Mouse (Mus musculus) midbrain, postnatal 0 days (tissue): ENCODE data around the gene Podxl2. TPM values are rescaled to one million over a fixed set of nuclear protein-coding genes. Genes with fewer than 3 reads are reported as not detected.

Experiments used
- ATAC-seq: fragments of 200-750 bp; cut with Nextera tagmentation; 2 replicates; pipeline ENCODE4 v1.8.0; 2017; ENCODE audit warnings: moderate number of reproducible peaks, mild to moderate bottlenecking, moderate TSS enrichment, moderate library complexity; ENCODE audit not compliant: low FRiP score
- DNase-seq: peaks from one replicate; pipeline ENCODE4 v3.0.0-alpha.2; 2015; ENCODE audit warnings: low spot score
- H3K27ac ChIP-seq: fragments of 300-500 bp; sonication (generic); 2 replicates; pipeline ENCODE4 v1.5.1; 2014; ENCODE audit warnings: low read depth, mild to moderate bottlenecking, low read length, mixed read lengths
- H3K27me3 ChIP-seq: fragments of 300-500 bp; sonication (generic); 2 replicates; pipeline ENCODE4 v1.6.1; 2014; ENCODE audit warnings: low read length, control low read depth, mixed read lengths; ENCODE audit not compliant: insufficient read depth
- H3K36me3 ChIP-seq: fragments of 300-500 bp; sonication (generic); 2 replicates; pipeline ENCODE4 v1.6.1; 2014; ENCODE audit warnings: low read length, control low read depth, mixed read lengths; ENCODE audit not compliant: insufficient read depth
- H3K4me1 ChIP-seq: fragments of 300-500 bp; sonication (generic); 2 replicates; pipeline ENCODE4 v1.6.1; 2014; ENCODE audit warnings: mild to moderate bottlenecking, control low read depth, antibody characterized with exemption, low read length, mixed read lengths; ENCODE audit not compliant: insufficient read depth
- H3K4me2 ChIP-seq: fragments of 300-500 bp; sonication (generic); 2 replicates; pipeline ENCODE4 v1.6.1; 2014; ENCODE audit warnings: low read depth, mild to moderate bottlenecking, low read length, mixed read lengths; ENCODE audit not compliant: poor library complexity, severe bottlenecking
- H3K4me3 ChIP-seq: fragments of 300-500 bp; sonication (generic); 2 replicates; pipeline ENCODE4 v1.5.1; 2014; ENCODE audit warnings: low read depth, mild to moderate bottlenecking, low read length, moderate library complexity
- H3K9ac ChIP-seq: fragments of 300-500 bp; sonication (generic); replicated peaks from 2 replicates; pipeline ENCODE4 v1.6.1; 2014; ENCODE audit warnings: mild to moderate bottlenecking, low read length, moderate library complexity, mixed read lengths; ENCODE audit not compliant: poor library complexity, severe bottlenecking
- H3K9me3 ChIP-seq: fragments of 300-500 bp; sonication (generic); 2 replicates; pipeline ENCODE4 v1.6.1; 2016; ENCODE audit warnings: low read length, control low read depth
- CTCF ChIP-seq: IDR thresholded peaks from 2 replicates; pipeline ENCODE4 v1.5.1; 2016; ENCODE audit warnings: antibody characterized with exemption, mild to moderate bottlenecking
- WGBS: fragments of 180-500 bp; shearing (Covaris S2); extraction: QIAGEN DNeasy Blood & Tissue Kit; methylation state at CpG from one replicate; pipeline ENCODE4 v1.1.7; 2014; 5-methylcytosine and 5-hydroxymethylcytosine counted together
- polyA plus RNA-seq: library from polyadenylated mRNA; unstranded; fragments of >200 nt; fragmentation: Nextera tagmentation; extraction: Ambion mirVana; gene quantifications from 2 replicates; pipeline ENCODE4 v1.2.1, GENCODE M21; 2015
- total RNA-seq: library from RNA; depleted of rRNA; stranded (reverse); fragments of >200 nt; gene quantifications from 2 replicates; pipeline ENCODE4 v1.2.3, GENCODE M21; 2014

The Podxl2 gene
- total and polyA plus RNA-seq, 2 experiments from 2014 or later = 776 to 883 TPM

DNA sequence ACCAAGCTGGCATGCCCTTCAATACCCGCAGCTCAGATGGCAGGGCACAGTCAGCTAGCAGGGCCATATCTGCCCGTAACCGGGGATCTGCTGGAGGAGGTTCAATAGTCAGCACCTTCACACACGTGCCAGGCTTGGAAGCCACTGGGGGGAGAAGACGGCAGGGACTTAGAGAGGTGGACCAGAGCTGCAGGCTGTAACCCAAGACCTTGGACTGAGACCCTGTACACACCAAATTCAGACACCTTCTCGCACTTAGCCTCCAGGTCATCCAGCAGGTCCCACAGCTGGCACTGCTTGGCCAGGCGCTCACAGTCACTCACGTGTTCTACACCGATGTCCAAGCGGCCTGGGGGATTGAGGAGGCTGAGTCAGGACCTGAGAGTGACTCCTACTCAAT, 36.2 kb downstream of the Podxl2 start:
- no peak for TF ChIP-seq CTCF
- Histone ChIP-seq H3K36me3 (peaks cover 35% of the 10 kb centered on the region), H3K9ac (no peak overlapping the region), H3K9me3 (no peaks in the 10 kb centered on the region), H3K27me3 (no peaks in the 10 kb centered on the region), H3K27ac (no peak overlapping the region), H3K4me1 (peaks cover 7% of the 10 kb centered on the region), H3K4me2 (no peak overlapping the region), H3K4me3 (no peak overlapping the region)
- 93% methylated on average over 10 of the region's 10 CpGs for WGBS
- DNase-seq = no peak
- ATAC-seq = no peak

DNA sequence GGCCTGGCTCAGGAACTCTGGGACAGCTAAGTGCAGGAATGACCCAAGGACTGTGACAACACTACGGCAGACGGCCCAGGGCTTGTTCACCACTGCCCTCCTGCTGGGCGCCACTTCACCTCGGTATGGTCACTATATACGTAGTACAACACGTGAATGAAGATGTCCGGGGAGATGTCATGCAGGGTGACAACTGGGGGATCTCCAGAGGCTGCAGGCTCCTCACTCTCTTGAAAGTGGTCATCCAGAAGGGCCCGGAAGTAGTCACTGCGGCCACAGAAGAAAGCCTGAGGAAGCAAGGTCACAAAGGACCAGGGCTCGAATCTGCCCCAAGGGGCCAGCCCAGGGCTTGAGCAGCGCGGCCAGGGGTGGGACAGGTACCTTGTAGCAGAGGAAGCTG, 36.8 kb downstream of the Podxl2 start:
- DNase-seq (no peak), ATAC-seq (no peak)
- Histone ChIP-seq H3K27ac (no peak overlapping the region), H3K36me3 (peaks cover 35% of the 10 kb centered on the region), H3K9me3 (no peaks in the 10 kb centered on the region), H3K4me1 (peaks cover 7% of the 10 kb centered on the region), H3K27me3 (no peaks in the 10 kb centered on the region), H3K4me2 (no peak overlapping the region), H3K9ac (no peak overlapping the region), H3K4me3 (no peak overlapping the region)
- TF ChIP-seq CTCF = no peak
- WGBS = 88% methylated on average over 12 of the region's 12 CpGs

DNA sequence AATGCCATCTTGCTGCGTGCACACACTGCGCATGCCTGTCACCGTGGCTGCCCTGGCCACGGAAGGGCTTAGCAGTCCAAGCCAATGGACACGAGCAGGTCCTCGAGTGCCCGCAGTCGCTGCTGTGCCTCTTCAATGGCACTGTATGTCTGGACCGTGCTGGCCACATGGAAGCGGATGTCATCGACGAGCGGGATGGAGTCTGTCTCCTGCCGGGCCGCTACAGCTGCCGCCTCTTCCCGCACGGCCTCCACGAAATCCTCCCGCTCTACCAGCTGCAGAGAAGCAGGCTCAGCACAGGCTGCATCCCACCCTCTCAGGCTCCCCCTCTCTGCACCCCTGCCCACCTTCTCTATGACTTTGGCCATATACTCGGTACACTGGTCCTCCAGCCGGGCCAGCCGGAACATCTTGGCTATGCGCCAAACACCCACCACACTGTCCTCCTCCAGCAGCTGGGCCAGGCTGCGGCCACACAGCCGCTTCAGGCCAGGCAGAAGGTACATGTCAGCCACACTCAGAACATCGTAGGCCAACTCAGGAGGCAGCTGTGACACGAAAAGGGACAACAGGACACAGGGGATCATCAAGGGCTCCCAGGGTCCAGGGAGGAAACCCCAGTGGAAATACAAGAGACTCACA, 38.5 kb downstream of the Podxl2 start:
- WGBS = 88% methylated on average over 28 of the region's 28 CpGs
- ATAC-seq (no peak), DNase-seq (no peak)
- Histone ChIP-seq H3K4me1 (peaks cover 7% of the 10 kb centered on the region), H3K36me3 (peaks cover 35% of the 10 kb centered on the region), H3K4me3 (no peak overlapping the region), H3K27me3 (no peaks in the 10 kb centered on the region), H3K4me2 (no peak overlapping the region), H3K9me3 (no peaks in the 10 kb centered on the region), H3K27ac (no peak overlapping the region), H3K9ac (no peak overlapping the region)
- no peak for TF ChIP-seq CTCF

DNA sequence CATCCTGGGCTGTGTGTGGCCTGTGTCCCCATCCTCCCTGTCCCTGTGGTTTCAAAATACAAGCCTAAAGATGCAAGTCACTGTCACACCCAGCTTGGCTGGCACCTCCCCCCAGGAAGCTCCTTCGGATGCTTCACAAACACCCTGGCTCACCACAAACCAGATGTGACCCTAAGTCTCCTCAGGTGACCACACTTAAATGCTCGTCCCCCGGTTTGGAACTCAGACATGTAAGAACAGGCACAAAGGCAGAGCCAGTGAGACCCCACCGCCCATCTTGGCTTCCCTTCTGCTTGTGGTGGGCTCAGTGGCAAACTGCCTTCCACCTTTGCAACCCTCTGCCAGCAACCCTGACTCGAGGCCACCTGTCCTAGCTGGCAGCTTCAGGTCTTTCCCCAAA, 39.8 kb downstream of the Podxl2 start:
- no peak for ATAC-seq

DNA sequence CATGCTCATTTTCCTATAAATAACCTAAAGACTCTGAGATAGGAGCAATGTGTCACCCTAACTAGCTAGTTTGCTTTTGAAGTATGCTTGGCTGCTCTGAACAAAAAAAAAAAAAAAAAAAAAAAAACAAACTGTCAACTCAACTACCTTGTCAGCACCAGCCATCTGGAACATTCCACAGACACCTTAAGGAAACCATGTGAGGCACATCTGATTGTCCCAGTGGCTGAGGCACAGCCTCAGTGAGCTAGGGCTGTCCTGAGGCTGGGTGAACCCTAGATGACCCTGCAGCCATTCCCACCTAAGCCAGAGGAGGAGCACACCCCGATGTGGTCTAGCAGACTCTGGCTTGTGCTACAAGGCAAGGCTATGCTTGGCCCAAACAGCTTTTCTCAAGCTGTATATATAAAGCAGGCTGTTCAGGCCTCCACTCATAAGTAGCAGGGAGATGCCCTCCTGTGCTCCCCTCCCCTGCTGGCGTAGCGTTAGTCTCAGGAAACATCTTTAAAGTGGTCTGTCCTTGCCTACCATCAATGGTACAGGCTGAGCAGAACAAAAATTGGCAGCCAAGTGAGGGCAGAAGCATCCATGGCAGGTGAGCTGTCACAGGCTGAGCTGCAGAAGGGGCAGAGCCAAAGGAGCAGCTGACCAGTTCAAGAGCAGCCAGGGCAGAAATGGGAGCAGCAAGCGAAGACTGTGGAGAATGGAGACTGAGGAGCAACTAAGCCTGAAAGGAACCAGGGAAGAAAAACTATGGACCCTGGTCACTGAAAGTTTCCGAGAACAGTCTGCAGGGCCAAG, 41.3 kb downstream of the Podxl2 start:
- ATAC-seq (no peak), DNase-seq (no peak)
- 87% methylated on average over 5 of the region's 5 CpGs for WGBS
- Histone ChIP-seq H3K4me1 (no peaks in the 10 kb centered on the region), H3K9ac (no peak overlapping the region), H3K9me3 (no peaks in the 10 kb centered on the region), H3K4me2 (no peak overlapping the region), H3K36me3 (peaks cover 26% of the 10 kb centered on the region), H3K4me3 (no peak overlapping the region), H3K27me3 (no peaks in the 10 kb centered on the region), H3K27ac (no peak overlapping the region)
- no peak for TF ChIP-seq CTCF

More for the DNA sequence above, 39.8 kb downstream of the Podxl2 start:
- H3K4me2 ChIP-seq = no peak overlapping the region
- H3K27me3 ChIP-seq = no peaks in the 10 kb centered on the region
- WGBS = 83% methylated on average over 5 of the region's 5 CpGs
- no peak for DNase-seq
- no peak overlapping the region for H3K4me3 ChIP-seq
- no peak for TF ChIP-seq CTCF
- peaks cover 35% of the 10 kb centered on the region for H3K36me3 ChIP-seq
- no peaks in the 10 kb centered on the region for H3K4me1 ChIP-seq
- no peak overlapping the region for H3K27ac ChIP-seq
- no peak overlapping the region for H3K9ac ChIP-seq
- no peaks in the 10 kb centered on the region for H3K9me3 ChIP-seq

DNA sequence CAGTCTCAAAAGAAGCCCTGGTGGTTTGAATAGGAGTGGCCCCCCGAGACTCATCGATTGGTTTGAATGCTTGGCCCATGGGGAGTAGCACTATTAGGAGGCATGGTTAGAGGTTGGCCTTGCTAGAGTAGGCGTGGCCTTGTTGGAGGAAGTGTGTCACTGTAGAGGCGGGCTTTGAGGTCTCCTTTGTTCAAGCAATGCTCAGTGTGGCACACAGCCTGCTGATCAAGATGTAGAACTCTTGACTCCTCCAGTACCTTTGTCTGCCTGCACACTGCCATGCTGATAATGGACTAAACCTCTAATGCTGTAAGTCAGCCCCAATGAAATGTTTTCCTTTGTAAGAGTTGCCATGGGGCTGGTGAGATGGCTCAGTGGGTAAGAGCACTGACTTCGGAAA, 42.2 kb downstream of the Podxl2 start:
- 70% methylated on average over 5 of the region's 5 CpGs for WGBS
- no peak overlapping the region for H3K27ac ChIP-seq
- no peak overlapping the region for H3K4me3 ChIP-seq
- no peaks in the 10 kb centered on the region for H3K9me3 ChIP-seq
- no peak overlapping the region for H3K4me2 ChIP-seq
- ATAC-seq (no peak), DNase-seq (no peak)
- no peaks in the 10 kb centered on the region for H3K27me3 ChIP-seq
- no peaks in the 10 kb centered on the region for H3K4me1 ChIP-seq
- H3K36me3 ChIP-seq = peaks cover 17% of the 10 kb centered on the region
- H3K9ac ChIP-seq = no peak overlapping the region
- no peak for TF ChIP-seq CTCF
